Mouse (Mus musculus) heart, postnatal 0 days (tissue): ENCODE results near the gene Fam174b. TPM values are rescaled to one million over a fixed set of nuclear protein-coding genes. Genes with fewer than 3 reads are reported as not detected.

Source experiments
- ATAC-seq: fragments of 200-750 bp; cut with Nextera tagmentation; 2 replicates; pipeline ENCODE4 v1.8.0; 2017; ENCODE audit warnings: low read depth, moderate number of reproducible peaks, moderate library complexity; ENCODE audit not compliant: insufficient read depth
- DNase-seq: peaks from one replicate; pipeline ENCODE4 v3.0.0-alpha.2; 2016; ENCODE audit warnings: low spot score
- H3K27ac ChIP-seq: fragments of 300-500 bp; sonication (generic); 2 replicates; pipeline ENCODE4 v1.5.1; 2014; ENCODE audit warnings: low read depth, mild to moderate bottlenecking
- H3K27me3 ChIP-seq: fragments of 300-500 bp; sonication (generic); 2 replicates; pipeline ENCODE4 v1.6.1; 2014; ENCODE audit warnings: low read length, mixed read lengths; ENCODE audit not compliant: control insufficient read depth, insufficient read depth
- H3K36me3 ChIP-seq: fragments of 300-500 bp; sonication (generic); replicated peaks from 2 replicates; pipeline ENCODE4 v1.6.1; 2014; ENCODE audit warnings: low read length, mixed read lengths; ENCODE audit not compliant: control insufficient read depth, insufficient read depth
- H3K4me1 ChIP-seq: fragments of 300-500 bp; sonication (generic); 2 replicates; pipeline ENCODE4 v1.6.1; 2014; ENCODE audit warnings: antibody characterized with exemption; ENCODE audit not compliant: control insufficient read depth, insufficient read depth
- H3K4me2 ChIP-seq: fragments of 300-500 bp; sonication (generic); 2 replicates; pipeline ENCODE4 v1.6.1; 2014; ENCODE audit warnings: low read depth, mild to moderate bottlenecking, low read length, moderate library complexity
- H3K4me3 ChIP-seq: fragments of 300-500 bp; sonication (generic); 2 replicates; pipeline ENCODE4 v1.5.1; 2014; ENCODE audit warnings: low read depth, low read length
- H3K9ac ChIP-seq: fragments of 300-500 bp; sonication (generic); replicated peaks from 2 replicates; pipeline ENCODE4 v1.6.1; 2014; ENCODE audit warnings: low read depth, low read length, mixed read lengths
- H3K9me3 ChIP-seq: fragments of 300-500 bp; sonication (generic); replicated peaks from 2 replicates; pipeline ENCODE4 v1.6.1; 2016; ENCODE audit warnings: low read length; ENCODE audit not compliant: control insufficient read depth
- CTCF ChIP-seq: IDR thresholded peaks from 2 replicates; pipeline ENCODE4 v1.5.1; 2016; ENCODE audit warnings: antibody characterized with exemption, control low read depth, low read depth
- EP300 ChIP-seq: IDR thresholded peaks from 2 replicates; pipeline ENCODE4 v1.6.1; 2016; ENCODE audit warnings: antibody characterized with exemption, low read depth
- WGBS: fragments of 180-500 bp; shearing (Covaris S2); extraction: QIAGEN DNeasy Blood & Tissue Kit; methylation state at CpG from one replicate; pipeline ENCODE4 v1.1.7; 2014; 5-methylcytosine and 5-hydroxymethylcytosine counted together
- microRNA-seq: library from miRNA; unstranded; fragments of <30 nt; microRNA quantifications from one replicate; pipeline ENCODE4, GENCODE M21; 2016
- polyA plus RNA-seq: library from polyadenylated mRNA; unstranded; fragments of >200 nt; fragmentation: Nextera tagmentation; extraction: Ambion mirVana; gene quantifications from 2 replicates; pipeline ENCODE4 v1.2.1, GENCODE M21; 2015
- total RNA-seq: library from RNA; depleted of rRNA; stranded (reverse); fragments of >200 nt; gene quantifications from 2 replicates; pipeline ENCODE4 v1.2.3, GENCODE M21; 2014; ENCODE audit warnings: low replicate concordance; rRNA removed

Fam174b gene
- total and polyA plus RNA-seq, 2 experiments from 2014 or later, result 72.9 to 94.7 TPM

GRCm38 (mm10) chr7:73814454-73814853, 74.4 kb downstream of the Fam174b start:
- no peaks in the 10 kb centered on the region for H3K9me3 ChIP-seq
- ATAC-seq (no peak), DNase-seq (no peak)
- H3K4me2 ChIP-seq, result no peak overlapping the region
- H3K36me3 ChIP-seq, result no peaks in the 10 kb centered on the region
- H3K27me3 ChIP-seq, result no peaks in the 10 kb centered on the region
- no peak overlapping the region for H3K27ac ChIP-seq
- no peak overlapping the region for H3K4me3 ChIP-seq
- no peak overlapping the region for H3K9ac ChIP-seq
- no peaks in the 10 kb centered on the region for H3K4me1 ChIP-seq
- 85% methylated on average over 7 of the region's 7 CpGs for WGBS
- TF ChIP-seq CTCF (no peak), EP300 (no peak)

- no peak for TF ChIP-seq CTCF
- TF ChIP-seq EP300, result no peak
- Histone ChIP-seq H3K9ac (no peak overlapping the region), H3K4me2 (no peak overlapping the region), H3K27ac (no peak overlapping the region), H3K4me1 (no peaks in the 10 kb centered on the region), H3K9me3 (no peaks in the 10 kb centered on the region), H3K4me3 (no peak overlapping the region), H3K36me3 (no peaks in the 10 kb centered on the region), H3K27me3 (no peaks in the 10 kb centered on the region)
- ATAC-seq (no peak), DNase-seq (no peak)
- 73% methylated on average over 8 of the region's 8 CpGs for WGBS
Observed at GRCm38 (mm10) chr7:73816255-73816996, 76.3 kb downstream of the Fam174b start.

GRCm38 (mm10) chr7:73819366-73819765, 79.3 kb downstream of the Fam174b start:
- Histone ChIP-seq H3K27ac (no peak overlapping the region), H3K4me1 (no peaks in the 10 kb centered on the region), H3K9me3 (no peaks in the 10 kb centered on the region), H3K4me3 (no peak overlapping the region), H3K27me3 (no peaks in the 10 kb centered on the region), H3K9ac (no peak overlapping the region), H3K4me2 (no peak overlapping the region), H3K36me3 (no peaks in the 10 kb centered on the region)
- ATAC-seq (no peak), DNase-seq (no peak)
- TF ChIP-seq EP300 (no peak), CTCF (peak; percentile 12; the same call in 1 of the 2 replicates)
- WGBS, result 69% methylated on average over 17 of the region's 17 CpGs

Small RNA genes lying within 50 kb of the gene (microRNA-seq; reads per million reads assigned to microRNA genes)
- gene Mir7234, result not detected

Other genes starting within 250 kb of the Fam174b start
- 43.0 and 65.5 TPM in 2 replicates for gene Chd2, start 198.5 kb upstream of the Fam174b start, total RNA-seq
- gene Chd2, start 198.5 kb upstream of the Fam174b start, polyA plus RNA-seq, result 31.1 and 32.2 TPM in 2 replicates